Mouse (Mus musculus): Measurements from ENCODE around the gene Bsg. TPM values are rescaled to one million over a fixed set of nuclear protein-coding genes. Genes with fewer than 3 reads are reported as not detected.

Bsg gene
- total and polyA plus RNA-seq, 2 experiments: 523 to 652 TPM

- Histone ChIP-seq H3K4me3 (ENCODE audit: insufficient read depth, low read depth, low read length) (peak overlapping the region; percentile 100), H3K79me2 (ENCODE audit: control insufficient read depth, insufficient read depth, low read length) (peaks cover 23% of the 10 kb centered on the region; the same call in 1 of the 2 replicates), H3K4me1 (ENCODE audit: control insufficient read depth, insufficient read depth, low read length) (peaks cover 22% of the 10 kb centered on the region), H3K27me3 (ENCODE audit: control insufficient read depth, insufficient read depth, low read length) (no peaks in the 10 kb centered on the region), H3K9ac (ENCODE audit: low read depth, low read length) (peak overlapping the region; percentile 95), H3K36me3 (ENCODE audit: control insufficient read depth, insufficient read depth, low read length) (peaks cover 18% of the 10 kb centered on the region), H3K27ac (replicated peaks; ENCODE audit: insufficient read depth, low read depth, low read length) (peak overlapping the region; percentile 85)
- no peak for TF ChIP-seq POLR2A (IDR thresholded peaks at IDR 0.05; ENCODE audit: extremely low read depth, insufficient read depth, low read length)
- TF ChIP-seq CTCF (IDR thresholded peaks at IDR 0.05; ENCODE audit: low read depth, low read length): no peak
- 32% methylated on average over 6 of the region's 6 CpGs for WGBS
- DNase-seq (ENCODE audit: extremely low read depth, low read depth, low spot score): peak; percentile 88
Observed at GRCm38 (mm10) chr10:79683726-79684640, 20.3 kb upstream of the Bsg start.

GRCm38 (mm10) chr10:79684770-79685600 lies 19.3 kb upstream of the Bsg start:
- Histone ChIP-seq H3K79me2 (ENCODE audit: control insufficient read depth, insufficient read depth, low read length) (peaks cover 23% of the 10 kb centered on the region; the same call in 1 of the 2 replicates), H3K27ac (replicated peaks; ENCODE audit: insufficient read depth, low read depth, low read length) (peak overlapping the region; percentile 85), H3K27me3 (ENCODE audit: control insufficient read depth, insufficient read depth, low read length) (no peaks in the 10 kb centered on the region), H3K36me3 (ENCODE audit: control insufficient read depth, insufficient read depth, low read length) (peaks cover 18% of the 10 kb centered on the region), H3K9ac (ENCODE audit: low read depth, low read length) (no peak overlapping the region), H3K4me1 (ENCODE audit: control insufficient read depth, insufficient read depth, low read length) (peaks cover 22% of the 10 kb centered on the region), H3K4me3 (ENCODE audit: insufficient read depth, low read depth, low read length) (no peak overlapping the region)
- no peak for DNase-seq (ENCODE audit: extremely low read depth, low read depth, low spot score)
- TF ChIP-seq POLR2A (IDR thresholded peaks at IDR 0.05; ENCODE audit: extremely low read depth, insufficient read depth, low read length): no peak
- TF ChIP-seq CTCF (IDR thresholded peaks at IDR 0.05; ENCODE audit: low read depth, low read length): no peak
- WGBS: 93% methylated on average over 25 of the region's 25 CpGs

- H3K27me3 ChIP-seq (ENCODE audit: control insufficient read depth, insufficient read depth, low read length): no peaks in the 10 kb centered on the region
- peaks cover 23% of the 10 kb centered on the region; the same call in 1 of the 2 replicates for H3K79me2 ChIP-seq (ENCODE audit: control insufficient read depth, insufficient read depth, low read length)
- WGBS: 94% methylated on average over 2 of the region's 2 CpGs
- no peak overlapping the region for H3K9ac ChIP-seq (ENCODE audit: low read depth, low read length)
- H3K4me3 ChIP-seq (ENCODE audit: insufficient read depth, low read depth, low read length): no peak overlapping the region
- no peak overlapping the region for H3K27ac ChIP-seq (replicated peaks; ENCODE audit: insufficient read depth, low read depth, low read length)
- no peak for DNase-seq (ENCODE audit: extremely low read depth, low read depth, low spot score)
- TF ChIP-seq POLR2A (IDR thresholded peaks at IDR 0.05; ENCODE audit: extremely low read depth, insufficient read depth, low read length) (no peak), CTCF (IDR thresholded peaks at IDR 0.05; ENCODE audit: low read depth, low read length) (no peak)
- peaks cover 18% of the 10 kb centered on the region for H3K36me3 ChIP-seq (ENCODE audit: control insufficient read depth, insufficient read depth, low read length)
- peaks cover 16% of the 10 kb centered on the region for H3K4me1 ChIP-seq (ENCODE audit: control insufficient read depth, insufficient read depth, low read length)
Observed at GRCm38 (mm10) chr10:79686219-79686618, 18.1 kb upstream of the Bsg start.

GRCm38 (mm10) chr10:79686691-79687090 lies 17.6 kb upstream of the Bsg start:
- no peak for TF ChIP-seq POLR2A (IDR thresholded peaks at IDR 0.05; ENCODE audit: extremely low read depth, insufficient read depth, low read length)
- no peak for TF ChIP-seq CTCF (IDR thresholded peaks at IDR 0.05; ENCODE audit: low read depth, low read length)
- Histone ChIP-seq H3K4me1 (ENCODE audit: control insufficient read depth, insufficient read depth, low read length) (peaks cover 16% of the 10 kb centered on the region), H3K27me3 (ENCODE audit: control insufficient read depth, insufficient read depth, low read length) (no peaks in the 10 kb centered on the region), H3K36me3 (ENCODE audit: control insufficient read depth, insufficient read depth, low read length) (peaks cover 18% of the 10 kb centered on the region), H3K79me2 (ENCODE audit: control insufficient read depth, insufficient read depth, low read length) (peaks cover 23% of the 10 kb centered on the region; the same call in 1 of the 2 replicates), H3K9ac (ENCODE audit: low read depth, low read length) (no peak overlapping the region), H3K4me3 (ENCODE audit: insufficient read depth, low read depth, low read length) (no peak overlapping the region), H3K27ac (replicated peaks; ENCODE audit: insufficient read depth, low read depth, low read length) (no peak overlapping the region)
- no peak for DNase-seq (ENCODE audit: extremely low read depth, low read depth, low spot score)
- WGBS: 95% methylated on average over 1 of the region's 1 CpGs

- H3K4me1 ChIP-seq (ENCODE audit: control insufficient read depth, insufficient read depth, low read length): peaks cover 16% of the 10 kb centered on the region
- 96% methylated on average over 6 of the region's 6 CpGs for WGBS
- TF ChIP-seq POLR2A (IDR thresholded peaks at IDR 0.05; ENCODE audit: extremely low read depth, insufficient read depth, low read length): no peak
- TF ChIP-seq CTCF (IDR thresholded peaks at IDR 0.05; ENCODE audit: low read depth, low read length): no peak
- H3K36me3 ChIP-seq (ENCODE audit: control insufficient read depth, insufficient read depth, low read length): peaks cover 18% of the 10 kb centered on the region
- H3K79me2 ChIP-seq (ENCODE audit: control insufficient read depth, insufficient read depth, low read length): peaks cover 18% of the 10 kb centered on the region; the same call in 1 of the 2 replicates
- no peak for DNase-seq (ENCODE audit: extremely low read depth, low read depth, low spot score)
- no peak overlapping the region for H3K4me3 ChIP-seq (ENCODE audit: insufficient read depth, low read depth, low read length)
- H3K27me3 ChIP-seq (ENCODE audit: control insufficient read depth, insufficient read depth, low read length): no peaks in the 10 kb centered on the region
- no peak overlapping the region for H3K27ac ChIP-seq (replicated peaks; ENCODE audit: insufficient read depth, low read depth, low read length)
- no peak overlapping the region for H3K9ac ChIP-seq (ENCODE audit: low read depth, low read length)
Observed at GRCm38 (mm10) chr10:79687513-79687912, 16.8 kb upstream of the Bsg start.

Data from liver, adult 2 months (tissue).